Mouse (Mus musculus): ENCODE results near the gene Cdyl.

The Cdyl gene

GRCm38 (mm10) chr13:35689560-35689959 is 29.9 kb downstream of the Cdyl start:
- no peak for DNase-seq (ENCODE audit: low read depth, low spot score)

- no peak for DNase-seq (ENCODE audit: low read depth, low spot score)
These were observed 58.0 kb downstream of the Cdyl start for GRCm38 (mm10) chr13:35717658-35718057.

GRCm38 (mm10) chr13:35719581-35719980 is 59.9 kb downstream of the Cdyl start:
- no peak for DNase-seq (ENCODE audit: low read depth, low spot score)

GRCm38 (mm10) chr13:35723073-35723472 is 63.4 kb downstream of the Cdyl start:
- DNase-seq (ENCODE audit: low read depth, low spot score), result no peak

GRCm38 (mm10) chr13:35726025-35726424 is 66.4 kb downstream of the Cdyl start:
- DNase-seq (ENCODE audit: low read depth, low spot score), result no peak

GRCm38 (mm10) chr13:35732131-35732530 is 72.5 kb downstream of the Cdyl start:
- DNase-seq (ENCODE audit: low read depth, low spot score), result no peak

- DNase-seq (ENCODE audit: low read depth, low spot score), result no peak
These were observed 73.4 kb downstream of the Cdyl start for GRCm38 (mm10) chr13:35732891-35733596.

GRCm38 (mm10) chr13:35737565-35737964 is 77.9 kb downstream of the Cdyl start:
- no peak for DNase-seq (ENCODE audit: low read depth, low spot score)

- DNase-seq (ENCODE audit: low read depth, low spot score), result no peak
These were observed 78.6 kb downstream of the Cdyl start for GRCm38 (mm10) chr13:35738210-35738609.

- no peak for DNase-seq (ENCODE audit: low read depth, low spot score)
These were observed 79.8 kb downstream of the Cdyl start for GRCm38 (mm10) chr13:35739473-35739872.

GRCm38 (mm10) chr13:35740301-35741039 is 80.8 kb downstream of the Cdyl start:
- no peak for DNase-seq (ENCODE audit: low read depth, low spot score)

- peak; percentile 94 for DNase-seq (ENCODE audit: low read depth, low spot score)
These were observed 81.5 kb downstream of the Cdyl start for GRCm38 (mm10) chr13:35741040-35741619.

- DNase-seq (ENCODE audit: low read depth, low spot score), result peak; percentile 72
These were observed 82.2 kb downstream of the Cdyl start for GRCm38 (mm10) chr13:35741620-35742421.

GRCm38 (mm10) chr13:35742696-35743095 is 83.1 kb downstream of the Cdyl start:
- peak; percentile 30 for DNase-seq (ENCODE audit: low read depth, low spot score)

GRCm38 (mm10) chr13:35743196-35743595 is 83.6 kb downstream of the Cdyl start:
- peak; percentile 16 for DNase-seq (ENCODE audit: low read depth, low spot score)

- no peak for DNase-seq (ENCODE audit: low read depth, low spot score)
These were observed 89.6 kb downstream of the Cdyl start for GRCm38 (mm10) chr13:35749194-35749593.

- DNase-seq (ENCODE audit: low read depth, low spot score), result no peak
These were observed 90.0 kb downstream of the Cdyl start for GRCm38 (mm10) chr13:35749680-35750079.

GRCm38 (mm10) chr13:35752046-35752445 is 92.4 kb downstream of the Cdyl start:
- DNase-seq (ENCODE audit: low read depth, low spot score), result no peak

GRCm38 (mm10) chr13:35755002-35755401 is 95.4 kb downstream of the Cdyl start:
- no peak for DNase-seq (ENCODE audit: low read depth, low spot score)

GRCm38 (mm10) chr13:35755655-35756283 is 96.1 kb downstream of the Cdyl start:
- DNase-seq (ENCODE audit: low read depth, low spot score), result no peak

Measured in A20 (cell line).